Mouse (Mus musculus): ENCODE data around the gene Mon1a.
A peak's percentile ranks its signal among the peaks of the same experiment; 100 is the strongest.

The Mon1a gene

GRCm38 (mm10) chr9:107908410-107909158 is 20.6 kb downstream of the Mon1a start:
- peak; percentile 57 for DNase-seq (ENCODE audit: low read depth, low spot score)

GRCm38 (mm10) chr9:107910025-107910769 is 22.2 kb downstream of the Mon1a start:
- no peak for DNase-seq (ENCODE audit: low read depth, low spot score)

GRCm38 (mm10) chr9:107914764-107915420 is 26.9 kb downstream of the Mon1a start:
- no peak for DNase-seq (ENCODE audit: low read depth, low spot score)

GRCm38 (mm10) chr9:107917895-107918608 is 30.1 kb downstream of the Mon1a start:
- no peak for DNase-seq (ENCODE audit: low read depth, low spot score)

GRCm38 (mm10) chr9:107918884-107919283 is 30.9 kb downstream of the Mon1a start:
- no peak for DNase-seq (ENCODE audit: low read depth, low spot score)

GRCm38 (mm10) chr9:107919441-107919840 is 31.5 kb downstream of the Mon1a start:
- DNase-seq (ENCODE audit: low read depth, low spot score), result no peak

GRCm38 (mm10) chr9:107923021-107923420 is 35.1 kb downstream of the Mon1a start:
- no peak for DNase-seq (ENCODE audit: low read depth, low spot score)

- peak; percentile 71 for DNase-seq (ENCODE audit: low read depth, low spot score)
These were observed 36.0 kb downstream of the Mon1a start for GRCm38 (mm10) chr9:107923956-107924355.

- no peak for DNase-seq (ENCODE audit: low read depth, low spot score)
These were observed 37.3 kb downstream of the Mon1a start for GRCm38 (mm10) chr9:107925251-107925650.

- no peak for DNase-seq (ENCODE audit: low read depth, low spot score)
These were observed 39.0 kb downstream of the Mon1a start for GRCm38 (mm10) chr9:107926920-107927420.

GRCm38 (mm10) chr9:107927749-107928148 is 39.8 kb downstream of the Mon1a start:
- DNase-seq (ENCODE audit: low read depth, low spot score), result no peak

- DNase-seq (ENCODE audit: low read depth, low spot score), result no peak
These were observed 40.2 kb downstream of the Mon1a start, which contains the start of gene Actl11 for GRCm38 (mm10) chr9:107928169-107928568. TSS of gene Actl11 (plus strand) at chr9:107928469.

- DNase-seq (ENCODE audit: low read depth, low spot score), result no peak
These were observed 44.3 kb downstream of the Mon1a start for GRCm38 (mm10) chr9:107932221-107932620.

- DNase-seq (ENCODE audit: low read depth, low spot score), result no peak
These were observed 46.2 kb downstream of the Mon1a start for GRCm38 (mm10) chr9:107934146-107934545.

GRCm38 (mm10) chr9:107935374-107935773 is 47.4 kb downstream of the Mon1a start, which contains the start of gene Camkv:
TSS of gene Camkv (plus strand) at chr9:107935674.
- DNase-seq (ENCODE audit: low read depth, low spot score), result no peak

- DNase-seq (ENCODE audit: low read depth, low spot score), result no peak
These were observed 47.9 kb downstream of the Mon1a start for GRCm38 (mm10) chr9:107935790-107936214.

- no peak for DNase-seq (ENCODE audit: low read depth, low spot score)
These were observed 48.4 kb downstream of the Mon1a start for GRCm38 (mm10) chr9:107936215-107936822.

- DNase-seq (ENCODE audit: low read depth, low spot score), result no peak
These were observed 48.9 kb downstream of the Mon1a start for GRCm38 (mm10) chr9:107936831-107937230.

- peak; percentile 43 for DNase-seq (ENCODE audit: low read depth, low spot score)
These were observed 59.6 kb downstream of the Mon1a start for GRCm38 (mm10) chr9:107947241-107948194.

All from skeletal muscle tissue, adult 2 months (tissue).